Mouse (Mus musculus) bone marrow, adult 2 months (tissue): ENCODE measurements around the gene 1500009C09Rik.
"Not testable (repeated sequence)": the region's sequence is repeated elsewhere in the genome, so short reads cannot be mapped to it uniquely, and the experiment has no call there.

ENCODE experiments used
- CTCF ChIP-seq: fragments of 200-500 bp; IDR thresholded peaks from 2 replicates; pipeline ENCODE4 v1.5.1; 2011; ENCODE audit warnings: low read length, control low read depth; ENCODE audit not compliant: control insufficient read depth, insufficient read depth
- POLR2A ChIP-seq: fragments of 200-500 bp; IDR thresholded peaks from 2 replicates; pipeline ENCODE4 v1.6.1; 2011; ENCODE audit warnings: low read depth, mild to moderate bottlenecking, control low read depth, low read length, borderline replicate concordance; ENCODE audit not compliant: control insufficient read depth

- TF ChIP-seq CTCF, POLR2A: not testable (repeated sequence)
Measured at GRCm38 (mm10) chr15:82244805-82245161, 7.4 kb upstream of the 1500009C09Rik start.
